Mouse (Mus musculus): Measurements from ENCODE around the gene Ctns. TPM values are rescaled to one million over a fixed set of nuclear protein-coding genes. Genes with fewer than 3 reads are reported as not detected.
A peak's percentile ranks its signal among the peaks of the same experiment; 100 is the strongest.

The Ctns gene
- 19.7 and 19.8 TPM in 2 replicates for polyA plus RNA-seq (2014; fragmentation: Nextera tagmentation; extraction: Ambion mirVana)

DNA sequence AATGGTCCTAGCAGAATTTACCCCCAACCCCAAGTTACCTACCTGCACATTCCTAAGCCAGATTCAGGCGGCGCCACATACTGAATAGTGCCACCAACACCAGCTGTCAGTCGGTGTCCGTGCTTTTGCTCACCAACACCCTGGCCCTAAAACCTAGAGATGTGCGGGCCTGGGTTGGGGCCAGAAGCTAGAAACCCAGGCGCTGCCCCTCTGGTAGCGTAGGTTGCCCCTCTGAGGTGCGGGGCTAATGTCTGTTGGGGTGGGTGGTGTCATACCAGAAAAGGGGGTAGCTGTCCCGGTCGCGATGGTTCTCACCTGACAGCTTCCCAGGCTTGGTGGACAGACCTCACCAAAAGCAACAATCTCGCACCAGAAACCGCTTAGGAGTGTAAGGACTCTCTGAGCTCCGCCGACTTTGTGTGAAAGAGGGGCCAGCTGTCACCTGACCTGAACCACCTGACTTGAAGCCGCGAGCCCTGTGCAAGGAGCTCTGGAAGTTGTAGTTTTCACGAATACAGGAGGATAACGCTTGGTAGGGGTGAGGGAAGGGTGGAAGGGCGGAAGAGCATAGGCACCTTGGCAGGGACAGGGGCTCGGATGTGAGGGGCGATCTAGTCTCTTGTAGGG is at the start of gene Ctns:
Gene Ctns, minus strand, starts transcription at position 440 of the 627 bp plus-strand sequence.
- ATAC-seq (replicated peaks; ENCODE audit: low FRiP score) (peak; percentile 95), DNase-seq (ENCODE audit: low spot score) (peak; percentile 83)
- Histone ChIP-seq H3K9me3 (ENCODE audit: control insufficient read depth, low read length) (no peaks in the 10 kb centered on the region), H3K4me3 (ENCODE audit: low read depth, low read length) (peak within 1 kb of the TSS; percentile 47), H3K27ac (ENCODE audit: low read depth, low read length) (no peak within 1 kb of the TSS), H3K36me3 (ENCODE audit: control insufficient read depth, insufficient read depth, low read length) (no peaks in the 10 kb centered on the region), H3K4me2 (ENCODE audit: low read depth, low read length, severe bottlenecking) (peak within 1 kb of the TSS; percentile 89), H3K9ac (ENCODE audit: low read length) (peak within 1 kb of the TSS; percentile 63), H3K27me3 (ENCODE audit: control insufficient read depth, insufficient read depth, low read length) (no peaks in the 10 kb centered on the region), H3K4me1 (replicated peaks; ENCODE audit: control insufficient read depth, insufficient read depth, low read length) (peaks cover 4% of the 10 kb centered on the region; the same call in 1 of the 2 replicates)
- 2% methylated on average over 22 of the region's 22 CpGs for WGBS

- DNase-seq (ENCODE audit: low spot score) (no peak), ATAC-seq (replicated peaks; ENCODE audit: low FRiP score) (no peak)
- Histone ChIP-seq H3K4me2 (ENCODE audit: low read depth, low read length, severe bottlenecking) (no peak overlapping the region), H3K27ac (ENCODE audit: low read depth, low read length) (no peak overlapping the region), H3K27me3 (ENCODE audit: control insufficient read depth, insufficient read depth, low read length) (no peaks in the 10 kb centered on the region), H3K9me3 (ENCODE audit: control insufficient read depth, low read length) (no peaks in the 10 kb centered on the region), H3K36me3 (ENCODE audit: control insufficient read depth, insufficient read depth, low read length) (no peaks in the 10 kb centered on the region), H3K9ac (ENCODE audit: low read length) (no peak overlapping the region), H3K4me3 (ENCODE audit: low read depth, low read length) (no peak overlapping the region), H3K4me1 (replicated peaks; ENCODE audit: control insufficient read depth, insufficient read depth, low read length) (no peaks in the 10 kb centered on the region)
- 90% methylated on average over 4 of the region's 4 CpGs for WGBS
These were observed 43.9 kb upstream of the Ctns start for GRCm38 (mm10) chr11:73242777-73243176.

DNA sequence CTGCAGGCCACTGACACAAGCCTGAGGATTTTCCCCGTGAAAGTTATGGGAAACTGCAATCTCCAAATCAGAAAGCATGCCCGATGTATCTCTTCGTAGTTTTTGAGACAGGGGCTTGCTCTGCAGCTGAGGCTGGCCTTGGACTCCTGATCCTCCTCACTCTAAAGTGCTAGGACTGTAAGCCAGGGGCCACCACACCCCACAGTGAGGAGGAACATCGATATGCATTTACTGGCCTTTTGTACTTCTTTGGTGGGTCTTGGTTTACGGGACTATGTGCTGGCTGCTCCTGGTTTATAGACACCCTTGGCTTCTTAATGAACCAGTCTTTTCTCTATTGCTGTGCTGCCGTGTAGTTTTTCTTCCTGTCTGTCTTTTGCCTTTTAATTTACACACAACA is 43.4 kb upstream of the Ctns start:
- WGBS, result 91% methylated on average over 6 of the region's 6 CpGs

DNA sequence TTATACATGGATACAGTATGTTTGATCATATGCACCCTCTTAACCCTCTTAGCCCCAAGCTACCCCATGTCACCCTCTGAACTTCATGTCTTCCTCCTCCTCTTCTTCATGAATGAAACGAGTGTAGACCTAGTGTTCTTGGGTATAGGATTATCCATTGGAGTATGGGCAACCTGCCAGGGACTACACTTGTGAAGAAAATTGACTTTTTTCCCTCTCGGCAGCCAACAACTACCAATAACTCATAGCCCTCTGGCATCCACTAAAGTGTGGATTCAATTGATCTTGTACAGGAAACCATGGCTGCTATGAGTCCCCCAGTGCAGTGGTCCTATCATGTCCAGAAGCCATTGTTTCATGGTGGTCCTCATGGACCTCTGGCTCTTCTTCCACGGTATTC is 37.9 kb upstream of the Ctns start:
- no peaks in the 10 kb centered on the region for H3K36me3 ChIP-seq (ENCODE audit: control insufficient read depth, insufficient read depth, low read length)
- H3K27ac ChIP-seq (ENCODE audit: low read depth, low read length), result no peak overlapping the region
- H3K4me3 ChIP-seq (ENCODE audit: low read depth, low read length), result no peak overlapping the region
- no peak for DNase-seq (ENCODE audit: low spot score)
- no peaks in the 10 kb centered on the region for H3K27me3 ChIP-seq (ENCODE audit: control insufficient read depth, insufficient read depth, low read length)
- H3K9me3 ChIP-seq (ENCODE audit: control insufficient read depth, low read length), result no peaks in the 10 kb centered on the region
- no peaks in the 10 kb centered on the region for H3K4me1 ChIP-seq (replicated peaks; ENCODE audit: control insufficient read depth, insufficient read depth, low read length)
- no peak overlapping the region for H3K4me2 ChIP-seq (ENCODE audit: low read depth, low read length, severe bottlenecking)
- no peak overlapping the region for H3K9ac ChIP-seq (ENCODE audit: low read length)
- ATAC-seq (replicated peaks; ENCODE audit: low FRiP score), result no peak
- WGBS, result 72% methylated on average over 3 of the region's 3 CpGs

More for the DNA sequence above, 43.4 kb upstream of the Ctns start:
- Histone ChIP-seq H3K4me3 (ENCODE audit: low read depth, low read length) (no peak overlapping the region), H3K9ac (ENCODE audit: low read length) (no peak overlapping the region), H3K4me2 (ENCODE audit: low read depth, low read length, severe bottlenecking) (no peak overlapping the region), H3K27ac (ENCODE audit: low read depth, low read length) (no peak overlapping the region), H3K36me3 (ENCODE audit: control insufficient read depth, insufficient read depth, low read length) (no peaks in the 10 kb centered on the region), H3K27me3 (ENCODE audit: control insufficient read depth, insufficient read depth, low read length) (no peaks in the 10 kb centered on the region), H3K9me3 (ENCODE audit: control insufficient read depth, low read length) (no peaks in the 10 kb centered on the region), H3K4me1 (replicated peaks; ENCODE audit: control insufficient read depth, insufficient read depth, low read length) (no peaks in the 10 kb centered on the region)
- DNase-seq (ENCODE audit: low spot score) (no peak), ATAC-seq (replicated peaks; ENCODE audit: low FRiP score) (no peak)

- H3K27me3 ChIP-seq (ENCODE audit: control insufficient read depth, insufficient read depth, low read length), result no peaks in the 10 kb centered on the region
- ATAC-seq (replicated peaks; ENCODE audit: low FRiP score), result no peak
- H3K27ac ChIP-seq (ENCODE audit: low read depth, low read length), result no peak overlapping the region
- no peak overlapping the region for H3K4me2 ChIP-seq (ENCODE audit: low read depth, low read length, severe bottlenecking)
- no peaks in the 10 kb centered on the region for H3K9me3 ChIP-seq (ENCODE audit: control insufficient read depth, low read length)
- no peak overlapping the region for H3K4me3 ChIP-seq (ENCODE audit: low read depth, low read length)
- no peak overlapping the region for H3K9ac ChIP-seq (ENCODE audit: low read length)
- no peaks in the 10 kb centered on the region for H3K4me1 ChIP-seq (replicated peaks; ENCODE audit: control insufficient read depth, insufficient read depth, low read length)
- H3K36me3 ChIP-seq (ENCODE audit: control insufficient read depth, insufficient read depth, low read length), result no peaks in the 10 kb centered on the region
- 50% methylated on average over 5 of the region's 5 CpGs for WGBS
- DNase-seq (ENCODE audit: low spot score), result no peak
These were observed 37.3 kb upstream of the Ctns start for GRCm38 (mm10) chr11:73235990-73236701.

GRCm38 (mm10) chr11:73233992-73234391 is 35.1 kb upstream of the Ctns start, which contains the start of gene Trpv1:
TSS of gene Trpv1 (plus strand) at chr11:73234292.
- 94% methylated on average over 5 of the region's 5 CpGs for WGBS
- no peak for ATAC-seq (replicated peaks; ENCODE audit: low FRiP score)
- no peaks in the 10 kb centered on the region for H3K27me3 ChIP-seq (ENCODE audit: control insufficient read depth, insufficient read depth, low read length)

GRCm38 (mm10) chr11:73232513-73232912 is 33.7 kb upstream of the Ctns start:
- Histone ChIP-seq H3K27ac (ENCODE audit: low read depth, low read length) (no peak overlapping the region), H3K4me3 (ENCODE audit: low read depth, low read length) (no peak overlapping the region), H3K4me1 (replicated peaks; ENCODE audit: control insufficient read depth, insufficient read depth, low read length) (no peaks in the 10 kb centered on the region), H3K36me3 (ENCODE audit: control insufficient read depth, insufficient read depth, low read length) (no peaks in the 10 kb centered on the region), H3K4me2 (ENCODE audit: low read depth, low read length, severe bottlenecking) (no peak overlapping the region), H3K9me3 (ENCODE audit: control insufficient read depth, low read length) (peaks cover 2% of the 10 kb centered on the region; the same call in 1 of the 2 replicates), H3K9ac (ENCODE audit: low read length) (no peak overlapping the region), H3K27me3 (ENCODE audit: control insufficient read depth, insufficient read depth, low read length) (no peaks in the 10 kb centered on the region)
- DNase-seq (ENCODE audit: low spot score) (no peak), ATAC-seq (replicated peaks; ENCODE audit: low FRiP score) (no peak)
- 70% methylated on average over 2 of the region's 2 CpGs for WGBS

More at GRCm38 (mm10) chr11:73233992-73234391, 35.1 kb upstream of the Ctns start, which contains the start of gene Trpv1:
- no peaks in the 10 kb centered on the region for H3K36me3 ChIP-seq (ENCODE audit: control insufficient read depth, insufficient read depth, low read length)
- no peak within 1 kb of the TSS for H3K4me3 ChIP-seq (ENCODE audit: low read depth, low read length)
- H3K4me2 ChIP-seq (ENCODE audit: low read depth, low read length, severe bottlenecking), result no peak within 1 kb of the TSS
- H3K4me1 ChIP-seq (replicated peaks; ENCODE audit: control insufficient read depth, insufficient read depth, low read length), result no peaks in the 10 kb centered on the region
- no peak within 1 kb of the TSS for H3K9ac ChIP-seq (ENCODE audit: low read length)
- DNase-seq (ENCODE audit: low spot score), result no peak
- peaks cover under 1% of the 10 kb centered on the region; the same call in 1 of the 2 replicates for H3K9me3 ChIP-seq (ENCODE audit: control insufficient read depth, low read length)
- no peak within 1 kb of the TSS for H3K27ac ChIP-seq (ENCODE audit: low read depth, low read length)

DNA sequence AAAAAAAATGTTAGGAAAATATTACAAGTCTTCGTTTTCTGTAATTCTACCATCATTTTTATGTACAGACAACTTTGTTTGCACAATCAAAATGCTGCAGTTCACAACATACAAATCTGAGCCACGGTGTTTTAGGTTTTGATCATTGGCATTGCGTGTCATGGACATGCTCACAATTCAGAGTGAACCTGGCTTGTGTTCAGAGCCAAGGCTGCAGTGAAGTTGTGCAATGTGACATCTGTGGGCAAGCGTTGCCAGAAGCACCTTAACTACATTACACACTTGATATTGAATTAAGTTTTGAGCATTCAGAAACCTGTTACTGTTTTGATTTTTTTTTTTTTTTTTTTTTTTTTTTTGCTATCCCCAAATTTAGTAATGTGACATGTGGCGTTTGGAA is 31.2 kb upstream of the Ctns start:
- ATAC-seq (replicated peaks; ENCODE audit: low FRiP score) (no peak), DNase-seq (ENCODE audit: low spot score) (no peak)
- Histone ChIP-seq H3K4me1 (replicated peaks; ENCODE audit: control insufficient read depth, insufficient read depth, low read length) (no peaks in the 10 kb centered on the region), H3K9ac (ENCODE audit: low read length) (no peak overlapping the region), H3K27me3 (ENCODE audit: control insufficient read depth, insufficient read depth, low read length) (no peaks in the 10 kb centered on the region), H3K9me3 (ENCODE audit: control insufficient read depth, low read length) (peaks cover 2% of the 10 kb centered on the region; the same call in 1 of the 2 replicates), H3K36me3 (ENCODE audit: control insufficient read depth, insufficient read depth, low read length) (no peaks in the 10 kb centered on the region), H3K4me2 (ENCODE audit: low read depth, low read length, severe bottlenecking) (no peak overlapping the region), H3K27ac (ENCODE audit: low read depth, low read length) (no peak overlapping the region), H3K4me3 (ENCODE audit: low read depth, low read length) (no peak overlapping the region)
- 92% methylated on average over 5 of the region's 5 CpGs for WGBS

Measured in forebrain, embryonic 11.5 days (tissue).